Mouse (Mus musculus): ENCODE data around the gene Ppp1r35. TPM values are rescaled to one million over a fixed set of nuclear protein-coding genes. Genes with fewer than 3 reads are reported as not detected.

Gene Ppp1r35
- polyA plus RNA-seq, 1 experiment from 2014 or later: 17.2 TPM

DNA sequence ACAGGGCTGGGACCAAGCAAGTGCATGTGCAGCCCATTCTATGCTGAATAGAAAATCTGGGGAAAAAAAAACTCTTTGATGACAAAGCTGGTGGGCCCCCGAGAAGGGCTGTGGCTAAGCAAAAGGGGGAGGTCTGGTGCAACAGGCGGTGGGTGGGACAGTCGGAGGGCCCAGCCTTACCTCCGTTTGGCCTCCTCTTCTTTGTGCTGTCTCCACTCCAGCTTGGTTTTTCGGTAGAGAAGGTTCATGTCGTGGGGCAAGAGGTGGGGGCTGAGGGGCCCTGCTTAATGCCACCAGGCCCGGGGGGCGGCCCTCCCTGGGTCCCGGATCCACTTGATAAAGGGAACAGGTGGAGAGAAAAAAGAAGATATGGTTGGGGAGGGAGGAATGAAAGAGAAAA, 39.2 kb upstream of the Ppp1r35 start:
- H3K27me3 ChIP-seq (ENCODE audit: control insufficient read depth, insufficient read depth, low read length): no peaks in the 10 kb centered on the region
- H3K9ac ChIP-seq (ENCODE audit: low read length): 0 out of 2 replicates have a peak overlapping the region, but pooled peaks have one; percentile 18
- no peaks in the 10 kb centered on the region for H3K36me3 ChIP-seq (ENCODE audit: control insufficient read depth, insufficient read depth, low read length)
- no peak for DNase-seq (ENCODE audit: low spot score)
- TF ChIP-seq EP300 (optimal IDR thresholded peaks at IDR 0.05): no peak
- H3K27ac ChIP-seq (replicated peaks): 0 out of 2 replicates have a peak overlapping the region, but pooled peaks have one; percentile 35
- no peak for ATAC-seq (ENCODE audit: low FRiP score, low TSS enrichment)
- H3K4me1 ChIP-seq (replicated peaks; ENCODE audit: control insufficient read depth, insufficient read depth): peaks cover 2% of the 10 kb centered on the region; the same call in 1 of the 2 replicates
- peak overlapping the region; percentile 81; the same call in 1 of the 2 replicates for H3K4me2 ChIP-seq (replicated peaks; ENCODE audit: low read depth)
- H3K4me3 ChIP-seq (ENCODE audit: low read depth, low read length): no peak overlapping the region
- 55% methylated on average over 9 of the region's 9 CpGs for WGBS
- no peaks in the 10 kb centered on the region for H3K9me3 ChIP-seq (ENCODE audit: control insufficient read depth, low read length)

DNA sequence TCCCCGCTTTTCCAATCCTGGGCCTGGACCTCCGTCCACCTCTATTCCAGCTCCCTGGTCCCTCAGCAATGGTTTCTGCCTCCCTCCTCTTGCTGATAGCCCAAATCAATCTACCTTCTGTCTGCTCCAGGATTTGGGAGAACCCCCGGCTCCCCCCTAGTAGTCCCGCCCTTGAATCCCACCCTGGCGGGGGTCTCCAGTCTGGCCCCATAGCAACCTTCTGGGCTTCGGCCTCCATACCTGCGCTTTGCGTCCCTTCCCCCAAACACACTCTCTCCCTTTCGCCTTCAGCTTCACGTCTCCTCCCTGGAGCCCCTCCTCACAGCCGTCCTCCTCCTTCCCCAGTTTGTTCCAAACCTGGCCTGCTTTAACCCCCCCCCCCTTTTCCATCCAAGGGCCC, 38.1 kb upstream of the Ppp1r35 start:
- no peak for TF ChIP-seq EP300 (optimal IDR thresholded peaks at IDR 0.05)
- no peak for TF ChIP-seq CTCF (IDR thresholded peaks at IDR 0.05; ENCODE audit: low read depth)
- no peak for ATAC-seq (ENCODE audit: low FRiP score, low TSS enrichment)
- H3K36me3 ChIP-seq (ENCODE audit: control insufficient read depth, insufficient read depth, low read length): no peaks in the 10 kb centered on the region

GRCm38 (mm10) chr5:137741023-137741931, 37.4 kb upstream of the Ppp1r35 start, which contains the start of gene Nyap1:
TSS of gene Nyap1 (minus strand) at chr5:137741607.
- Histone ChIP-seq H3K4me3 (ENCODE audit: low read depth, low read length) (peak within 1 kb of the TSS; percentile 61), H3K4me1 (replicated peaks; ENCODE audit: control insufficient read depth, insufficient read depth) (peaks cover 2% of the 10 kb centered on the region; the same call in 1 of the 2 replicates), H3K4me2 (replicated peaks; ENCODE audit: low read depth) (peak within 1 kb of the TSS; percentile 81), H3K27me3 (ENCODE audit: control insufficient read depth, insufficient read depth, low read length) (no peaks in the 10 kb centered on the region), H3K9ac (ENCODE audit: low read length) (peak within 1 kb of the TSS; percentile 65), H3K27ac (replicated peaks) (peak within 1 kb of the TSS; percentile 78), H3K36me3 (ENCODE audit: control insufficient read depth, insufficient read depth, low read length) (no peaks in the 10 kb centered on the region), H3K9me3 (ENCODE audit: control insufficient read depth, low read length) (no peaks in the 10 kb centered on the region)
- under 1% methylated on average over 58 of the region's 71 CpGs for WGBS
- ATAC-seq (ENCODE audit: low FRiP score, low TSS enrichment) (peak; percentile 79), DNase-seq (ENCODE audit: low spot score) (peak; percentile 91)
- TF ChIP-seq EP300 (optimal IDR thresholded peaks at IDR 0.05) (no peak), CTCF (IDR thresholded peaks at IDR 0.05; ENCODE audit: low read depth) (peak; percentile 81)

More for the DNA sequence above, 38.1 kb upstream of the Ppp1r35 start:
- 11% methylated on average over 11 of the region's 11 CpGs for WGBS
- Histone ChIP-seq H3K4me1 (replicated peaks; ENCODE audit: control insufficient read depth, insufficient read depth) (peaks cover 2% of the 10 kb centered on the region; the same call in 1 of the 2 replicates), H3K27ac (replicated peaks) (peak overlapping the region; percentile 78), H3K9ac (ENCODE audit: low read length) (peak overlapping the region; percentile 65), H3K4me3 (ENCODE audit: low read depth, low read length) (peak overlapping the region; percentile 61), H3K9me3 (ENCODE audit: control insufficient read depth, low read length) (no peaks in the 10 kb centered on the region), H3K27me3 (ENCODE audit: control insufficient read depth, insufficient read depth, low read length) (no peaks in the 10 kb centered on the region), H3K4me2 (replicated peaks; ENCODE audit: low read depth) (peak overlapping the region; percentile 81)
- DNase-seq (ENCODE audit: low spot score): no peak

GRCm38 (mm10) chr5:137742048-137742447, 36.6 kb upstream of the Ppp1r35 start:
- TF ChIP-seq EP300 (optimal IDR thresholded peaks at IDR 0.05): no peak
- TF ChIP-seq CTCF (IDR thresholded peaks at IDR 0.05; ENCODE audit: low read depth): no peak
- Histone ChIP-seq H3K4me2 (replicated peaks; ENCODE audit: low read depth) (peak overlapping the region; percentile 81; the same call in 1 of the 2 replicates), H3K4me3 (ENCODE audit: low read depth, low read length) (peak overlapping the region; percentile 61), H3K4me1 (replicated peaks; ENCODE audit: control insufficient read depth, insufficient read depth) (peaks cover 2% of the 10 kb centered on the region; the same call in 1 of the 2 replicates), H3K9me3 (ENCODE audit: control insufficient read depth, low read length) (no peaks in the 10 kb centered on the region), H3K27ac (replicated peaks) (no peak overlapping the region), H3K27me3 (ENCODE audit: control insufficient read depth, insufficient read depth, low read length) (no peaks in the 10 kb centered on the region), H3K36me3 (ENCODE audit: control insufficient read depth, insufficient read depth, low read length) (no peaks in the 10 kb centered on the region), H3K9ac (ENCODE audit: low read length) (no peak overlapping the region)
- no peak for ATAC-seq (ENCODE audit: low FRiP score, low TSS enrichment)
- whole genome bisulfite sequencing: 61% methylated on average over 10 of the region's 10 CpGs
- DNase-seq (ENCODE audit: low spot score): no peak

DNA sequence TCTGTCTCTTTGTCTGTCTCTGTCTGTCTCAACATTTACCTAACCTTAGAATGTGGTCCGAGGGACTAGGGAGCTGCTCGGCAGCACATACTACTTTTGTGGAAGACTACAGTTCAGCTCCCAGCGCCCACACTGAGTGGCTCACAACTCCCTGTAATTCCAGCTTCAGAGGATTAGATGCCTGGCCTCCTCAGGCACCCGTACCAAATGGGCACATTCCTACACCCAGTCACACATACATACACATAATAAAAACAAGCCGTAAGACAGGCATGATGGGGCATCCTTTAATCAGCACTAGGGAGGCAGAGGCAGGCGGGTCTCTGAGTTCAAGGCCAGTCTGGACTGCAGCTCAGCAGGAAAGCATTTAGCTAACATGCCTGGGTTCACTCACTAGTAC, 35.8 kb upstream of the Ppp1r35 start:
- Histone ChIP-seq H3K27ac (replicated peaks) (no peak overlapping the region), H3K4me1 (replicated peaks; ENCODE audit: control insufficient read depth, insufficient read depth) (peaks cover 2% of the 10 kb centered on the region; the same call in 1 of the 2 replicates), H3K9me3 (ENCODE audit: control insufficient read depth, low read length) (no peaks in the 10 kb centered on the region), H3K9ac (ENCODE audit: low read length) (no peak overlapping the region), H3K36me3 (ENCODE audit: control insufficient read depth, insufficient read depth, low read length) (no peaks in the 10 kb centered on the region), H3K4me2 (replicated peaks; ENCODE audit: low read depth) (no peak overlapping the region), H3K4me3 (ENCODE audit: low read depth, low read length) (no peak overlapping the region), H3K27me3 (ENCODE audit: control insufficient read depth, insufficient read depth, low read length) (no peaks in the 10 kb centered on the region)
- 98% methylated on average over 6 of the region's 6 CpGs for WGBS
- TF ChIP-seq EP300 (optimal IDR thresholded peaks at IDR 0.05) (no peak), CTCF (IDR thresholded peaks at IDR 0.05; ENCODE audit: low read depth) (no peak)
- DNase-seq (ENCODE audit: low spot score): no peak
- no peak for ATAC-seq (ENCODE audit: low FRiP score, low TSS enrichment)

DNA sequence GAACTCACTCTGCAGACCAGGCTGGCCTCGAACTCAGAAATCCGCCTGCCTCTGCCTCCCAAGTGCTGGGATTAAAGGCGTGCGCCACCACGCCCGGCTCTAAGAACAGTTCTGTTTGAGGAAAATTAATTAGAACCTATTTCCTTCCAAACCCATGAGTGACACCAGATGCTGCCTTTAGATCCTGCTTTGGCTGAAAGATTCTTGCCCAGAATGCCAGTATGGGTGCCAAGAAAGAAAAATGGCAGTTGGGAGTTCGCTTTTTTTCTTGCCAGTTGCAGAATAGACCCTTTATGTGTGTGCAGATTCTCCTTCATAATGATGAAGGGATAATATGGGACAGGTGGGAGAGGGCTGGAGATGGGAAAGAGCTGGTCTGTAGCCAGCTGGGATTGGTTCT, 34.5 kb upstream of the Ppp1r35 start:
- no peak overlapping the region for H3K9ac ChIP-seq (ENCODE audit: low read length)
- ATAC-seq (ENCODE audit: low FRiP score, low TSS enrichment) (no peak), DNase-seq (ENCODE audit: low spot score) (no peak)
- H3K9me3 ChIP-seq (ENCODE audit: control insufficient read depth, low read length): no peaks in the 10 kb centered on the region
- TF ChIP-seq EP300 (optimal IDR thresholded peaks at IDR 0.05) (no peak), CTCF (IDR thresholded peaks at IDR 0.05; ENCODE audit: low read depth) (no peak)
- peaks cover 2% of the 10 kb centered on the region; the same call in 1 of the 2 replicates for H3K4me1 ChIP-seq (replicated peaks; ENCODE audit: control insufficient read depth, insufficient read depth)
- no peak overlapping the region for H3K27ac ChIP-seq (replicated peaks)
- H3K4me3 ChIP-seq (ENCODE audit: low read depth, low read length): no peak overlapping the region
- H3K27me3 ChIP-seq (ENCODE audit: control insufficient read depth, insufficient read depth, low read length): no peaks in the 10 kb centered on the region
- WGBS: 92% methylated on average over 6 of the region's 7 CpGs
- H3K4me2 ChIP-seq (replicated peaks; ENCODE audit: low read depth): no peak overlapping the region
- H3K36me3 ChIP-seq (ENCODE audit: control insufficient read depth, insufficient read depth, low read length): no peaks in the 10 kb centered on the region
